Mouse (Mus musculus) c-Kit-positive CD71-positive TER-119-negative erythroid progenitor cells, embryonic 14.5 days (primary cell): ENCODE data around the gene Pex6.
A peak's percentile ranks its signal among the peaks of the same experiment; 100 is the strongest.

ENCODE experiments used
- DNase-seq: peaks from one replicate; pipeline ENCODE4 v3.0.0-alpha.2; 2013; ENCODE audit warnings: low read depth

Pex6 gene

DNA sequence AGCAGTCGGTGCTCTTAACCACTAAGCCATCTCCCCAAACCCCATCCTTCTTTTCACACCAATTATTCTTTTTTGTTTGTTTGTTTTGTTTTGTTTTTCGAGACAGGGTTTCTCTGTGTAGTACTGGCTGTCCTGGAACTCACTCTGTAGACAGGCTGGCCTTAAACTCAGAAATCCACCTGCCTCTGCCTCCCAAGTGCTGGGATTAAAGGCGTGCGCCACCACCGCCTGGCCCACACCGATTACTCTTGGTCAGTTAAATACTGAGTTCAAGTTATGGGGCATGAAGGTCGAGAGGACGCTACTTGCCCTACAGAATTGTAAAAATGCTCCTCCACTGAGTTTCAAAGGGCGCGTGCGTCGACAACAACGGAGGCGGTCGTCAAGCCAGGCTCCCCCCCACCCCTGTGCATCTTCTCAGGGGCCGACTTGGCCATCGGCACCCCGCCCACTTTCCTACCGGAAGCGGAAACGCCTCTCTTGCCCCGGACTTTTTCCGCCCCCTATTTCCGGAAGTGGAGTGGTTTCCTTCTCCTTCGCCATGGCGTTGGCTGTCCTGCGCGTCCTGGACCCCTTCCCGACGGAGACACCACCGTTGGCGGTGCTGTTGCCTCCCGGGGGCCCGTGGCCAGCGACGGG, at the start of gene Pex6:
Gene Pex6, plus strand, starts transcription at position 505 of the 639 bp plus-strand sequence.
- peak; percentile 92 for DNase-seq

DNA sequence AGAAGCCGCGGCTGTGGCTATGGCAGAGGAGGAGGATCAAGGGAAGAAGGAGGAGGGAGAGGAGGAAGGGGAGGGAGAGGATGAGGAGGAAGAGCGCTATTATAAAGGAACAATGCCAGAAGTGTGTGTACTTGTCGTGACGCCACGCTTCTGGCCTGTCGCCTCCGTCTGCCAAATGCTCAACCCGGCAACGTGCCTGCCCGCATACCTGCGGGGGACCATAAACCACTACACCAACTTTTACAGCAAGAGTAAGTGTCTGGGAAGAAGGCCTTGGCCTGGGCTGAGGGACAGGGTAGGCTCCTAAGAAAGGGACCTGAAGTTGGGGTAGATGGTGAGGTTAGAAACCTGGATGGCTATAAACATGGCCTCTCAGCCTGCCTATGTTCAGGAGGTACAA, 49.3 kb upstream of the Pex6 start:
- DNase-seq = no peak

DNA sequence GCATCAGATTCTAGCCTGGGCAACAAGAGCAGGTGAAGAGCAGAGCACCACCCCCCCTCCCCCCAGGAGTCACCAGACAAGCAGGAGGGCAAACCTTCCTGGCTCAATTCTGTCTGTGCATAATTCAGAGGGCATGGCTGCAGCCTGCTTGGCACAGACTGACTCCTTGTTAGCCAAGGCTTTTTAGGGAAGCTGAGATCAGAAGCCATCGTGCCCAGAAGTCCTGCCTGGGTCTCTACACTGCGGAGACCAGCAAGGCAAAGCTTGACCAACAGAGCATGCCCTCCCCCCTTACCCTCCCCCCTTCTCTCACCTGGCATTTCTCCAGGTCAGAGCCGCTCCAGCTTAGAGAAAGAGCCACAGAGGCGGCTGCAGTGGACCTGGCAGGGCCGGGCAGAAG, 48.5 kb upstream of the Pex6 start:
- DNase-seq = no peak

DNA sequence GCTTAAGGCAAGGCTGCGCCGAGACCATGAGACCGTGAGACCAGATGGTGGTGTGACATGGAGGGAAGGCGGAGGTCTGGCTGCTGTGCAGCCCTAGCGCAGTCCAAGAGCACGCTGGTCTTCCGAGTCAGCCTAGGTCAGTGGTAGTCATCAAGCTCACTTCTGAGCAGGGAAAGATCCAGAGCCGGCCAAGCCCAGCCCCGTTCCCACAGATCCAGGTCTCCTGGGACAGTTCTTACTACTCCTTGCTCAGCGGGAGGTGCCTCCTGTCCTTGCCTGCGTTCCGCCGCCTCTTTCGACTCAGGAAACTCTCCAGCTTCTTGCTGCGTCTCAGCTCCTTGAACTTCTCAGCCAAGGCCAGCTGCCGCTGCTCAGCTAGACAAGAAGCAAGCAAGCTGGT, 43.6 kb upstream of the Pex6 start:
- DNase-seq = no peak

DNA sequence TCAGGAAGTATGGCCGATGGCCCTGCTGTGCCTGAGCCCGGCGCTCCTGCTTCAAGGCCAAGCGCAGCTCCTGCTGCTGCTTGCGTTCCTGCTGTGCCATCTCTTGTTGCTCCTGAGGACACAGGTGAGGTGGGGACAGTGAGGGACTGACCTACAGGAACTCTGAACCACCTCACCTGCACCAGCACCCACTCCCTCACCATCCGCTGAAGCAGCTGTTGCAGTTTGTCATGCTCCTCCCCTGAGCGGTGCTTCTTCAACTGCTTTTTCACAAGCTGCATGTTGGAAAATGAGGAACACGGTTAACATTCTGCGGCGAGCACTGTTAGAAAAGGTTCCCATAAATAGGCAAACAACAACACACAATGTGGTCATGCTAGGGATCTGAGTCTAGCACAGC, 41.4 kb upstream of the Pex6 start:
- DNase-seq = no peak

DNA sequence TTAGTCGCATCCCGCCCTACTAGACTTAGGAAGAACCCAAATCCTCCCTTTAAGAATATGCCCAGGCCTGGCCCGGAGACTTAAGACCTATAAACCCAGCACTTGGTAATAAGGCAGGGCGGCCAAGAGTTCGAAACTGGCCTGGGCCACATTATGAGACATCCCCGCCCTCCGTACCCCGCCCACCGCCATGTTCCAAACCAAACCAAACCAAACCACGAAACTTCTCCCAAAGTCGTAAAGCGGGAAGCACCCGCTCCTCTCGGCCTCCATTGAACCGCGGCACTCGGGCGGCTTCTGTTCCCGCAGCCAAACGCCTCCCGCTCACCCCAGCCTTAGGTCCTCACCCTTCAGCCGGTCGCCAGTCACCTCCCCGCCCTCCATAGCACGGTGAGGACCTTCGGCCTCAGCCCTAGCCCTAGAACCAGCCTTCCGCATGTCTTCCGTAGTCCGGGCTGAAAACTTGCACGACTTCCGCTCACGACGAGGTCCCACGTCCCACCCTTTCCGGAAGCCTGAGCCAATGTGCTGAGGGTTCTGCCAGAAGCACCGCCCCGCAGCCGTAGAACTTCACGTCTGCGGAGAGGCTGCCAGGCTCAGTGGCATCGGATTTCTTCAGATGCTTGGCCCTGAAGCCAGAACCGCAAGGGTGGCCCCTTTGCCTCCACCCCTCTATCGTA, 37.3 kb upstream of the Pex6 start, which contains the start of gene Rrp36:
Gene Rrp36, minus strand, starts transcription at position 503 of the 680 bp plus-strand sequence.
- DNase-seq = peak; percentile 88

DNA sequence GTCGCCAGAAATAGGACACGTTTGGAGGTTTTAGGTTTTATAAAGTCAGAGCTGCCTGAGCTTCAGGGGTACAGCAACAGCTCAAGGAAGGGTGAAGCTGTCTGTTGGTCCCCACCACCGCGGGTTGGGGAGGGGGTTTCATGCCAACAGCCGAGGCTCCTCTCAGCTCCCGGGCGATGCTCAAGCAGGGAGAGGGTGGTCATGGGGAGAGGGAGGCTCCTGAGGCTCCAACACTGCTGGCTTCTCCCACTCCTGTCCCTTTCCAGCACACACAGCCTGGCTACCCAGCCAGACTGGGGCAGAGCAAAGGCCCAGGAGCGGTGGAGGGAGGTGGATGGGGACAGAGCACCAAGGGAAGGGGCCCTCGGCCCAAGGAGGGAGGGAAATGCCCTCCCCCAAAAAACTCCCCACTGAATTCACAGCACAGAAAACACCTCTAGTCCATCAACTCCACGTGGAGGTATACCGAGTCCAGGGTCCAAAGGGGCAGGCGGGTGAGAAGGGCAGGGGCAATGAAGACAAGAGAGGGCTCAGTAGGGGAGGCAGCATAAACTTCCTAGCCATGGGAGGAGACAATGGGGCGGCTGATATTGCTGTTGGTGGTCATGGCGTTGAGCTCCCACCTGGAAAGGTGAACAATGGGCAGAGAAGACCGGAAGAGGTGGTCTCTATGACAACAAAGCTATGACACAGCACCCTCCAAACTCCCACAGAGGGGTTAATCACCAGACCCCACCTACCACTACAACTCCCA, 36.6 kb upstream of the Pex6 start:
- no peak for DNase-seq

DNA sequence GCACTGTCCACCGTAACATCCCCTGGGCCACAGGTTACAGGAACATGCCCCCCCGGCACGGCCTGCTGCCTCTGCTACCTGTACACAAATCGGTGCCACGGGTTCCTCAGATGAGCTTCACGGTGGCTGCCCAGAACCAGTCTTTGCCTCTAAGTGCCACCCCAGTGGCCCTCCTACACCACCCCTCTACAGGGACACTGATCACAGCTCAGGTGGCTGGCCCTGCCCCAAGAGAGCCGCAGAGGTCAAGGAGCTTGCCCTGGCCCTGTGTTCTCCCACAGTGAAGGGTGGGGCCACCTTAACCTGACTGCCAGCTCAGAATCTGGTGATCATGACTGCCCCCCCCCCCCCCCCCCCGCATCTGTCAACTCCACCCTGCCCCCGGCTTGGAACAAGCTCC, 32.8 kb upstream of the Pex6 start, which contains the start of gene Mea1:
Gene Mea1, plus strand, starts transcription at position 378 of the 400 bp plus-strand sequence.
- DNase-seq = no peak

DNA sequence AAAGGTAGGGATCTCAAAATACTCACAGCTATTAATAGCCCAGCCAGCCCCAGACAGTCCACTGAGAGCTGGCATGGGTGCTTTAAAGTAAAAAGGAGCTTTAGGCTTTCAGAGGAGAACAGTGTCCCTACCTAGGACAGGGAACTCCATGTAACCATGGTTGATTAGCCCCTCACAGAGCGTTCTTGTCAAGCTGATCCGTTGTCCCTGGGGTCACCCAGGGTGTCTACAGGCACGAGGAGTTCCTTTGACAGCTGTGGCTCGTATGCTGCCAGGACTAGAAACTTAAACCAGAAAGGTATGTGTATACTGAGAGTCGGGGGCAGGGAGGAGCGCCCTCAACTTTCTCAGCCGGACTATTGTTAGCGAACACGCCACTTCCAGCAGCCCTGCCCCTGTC, 32.4 kb upstream of the Pex6 start:
- no peak for DNase-seq

DNA sequence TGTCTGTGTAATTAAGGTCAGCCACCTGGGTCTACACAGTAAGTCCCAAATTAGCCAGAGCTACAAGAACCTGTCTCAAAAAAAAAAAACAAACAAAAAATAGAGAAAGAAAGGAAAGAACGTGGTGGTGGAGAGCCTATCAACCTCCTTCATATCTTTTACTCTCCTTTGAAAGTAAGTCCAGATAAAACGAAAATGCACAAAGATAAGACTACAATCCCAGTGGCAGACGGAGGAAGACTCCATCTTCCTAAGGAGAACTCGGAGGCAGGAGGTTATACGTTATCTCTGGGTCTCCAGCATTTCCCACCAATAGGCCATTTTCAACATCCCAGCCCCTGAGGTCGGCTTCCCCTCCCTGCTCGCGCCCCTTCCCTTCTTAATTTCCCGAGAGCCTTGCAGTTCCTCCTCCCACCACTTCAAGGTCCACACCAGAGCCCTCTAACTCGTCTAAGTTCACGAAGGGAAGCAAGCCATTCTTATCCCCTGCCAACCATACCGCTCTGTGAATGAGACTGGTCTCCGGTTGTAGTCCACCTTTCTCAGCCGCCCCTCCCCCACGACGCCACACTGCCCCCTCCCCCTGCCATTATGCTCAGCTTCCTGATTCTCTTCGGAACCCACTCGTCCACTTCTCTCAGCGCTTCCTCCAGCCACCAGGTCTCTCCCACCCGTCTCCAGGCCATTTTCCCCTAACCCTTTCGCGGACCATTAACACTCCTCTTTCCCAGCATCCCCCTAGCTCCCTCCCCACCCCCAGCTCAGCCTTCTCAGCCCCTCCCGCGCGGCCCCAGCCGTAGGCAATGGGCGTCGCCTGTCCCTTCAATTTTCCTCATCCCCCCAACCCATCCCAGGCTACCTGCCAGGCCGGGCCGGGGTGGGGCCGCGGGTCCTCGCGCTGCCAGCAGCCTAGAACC, 31.2 kb upstream of the Pex6 start:
- no peak for DNase-seq

DNA sequence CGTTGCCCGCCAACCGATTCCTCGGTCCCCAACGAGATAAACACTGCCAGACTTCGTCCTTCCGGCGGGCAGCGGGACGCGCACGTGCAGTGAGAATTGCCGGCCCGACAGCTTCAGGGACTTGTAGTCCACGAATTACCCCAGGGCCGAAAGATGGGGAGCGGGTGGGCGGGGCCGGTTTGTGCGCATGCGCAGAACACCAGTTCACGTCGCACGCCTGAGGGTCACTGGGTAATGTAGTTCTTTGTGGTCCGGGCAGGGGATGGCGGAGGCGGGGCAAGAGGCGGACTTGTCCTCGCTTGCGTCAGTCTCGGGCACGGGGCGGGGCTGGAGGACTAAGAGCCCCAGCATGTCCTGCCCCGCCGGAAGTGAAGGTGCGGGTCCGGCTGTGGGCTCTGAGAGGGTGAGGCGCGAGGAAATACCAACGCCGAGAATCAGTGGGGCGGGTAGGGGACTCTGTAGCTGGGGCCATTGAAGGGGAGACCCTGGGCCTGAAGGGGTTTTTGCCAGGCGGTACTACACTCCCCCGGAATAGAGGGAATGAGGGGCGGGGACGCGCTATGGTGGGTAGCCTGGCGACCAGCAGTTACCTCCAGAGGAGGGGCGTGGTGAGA, 30.4 kb upstream of the Pex6 start, which contains the start of gene Klhdc3:
Gene Klhdc3, minus strand, starts transcription at position 155 of the 614 bp plus-strand sequence.
- DNase-seq = peak; percentile 98

DNA sequence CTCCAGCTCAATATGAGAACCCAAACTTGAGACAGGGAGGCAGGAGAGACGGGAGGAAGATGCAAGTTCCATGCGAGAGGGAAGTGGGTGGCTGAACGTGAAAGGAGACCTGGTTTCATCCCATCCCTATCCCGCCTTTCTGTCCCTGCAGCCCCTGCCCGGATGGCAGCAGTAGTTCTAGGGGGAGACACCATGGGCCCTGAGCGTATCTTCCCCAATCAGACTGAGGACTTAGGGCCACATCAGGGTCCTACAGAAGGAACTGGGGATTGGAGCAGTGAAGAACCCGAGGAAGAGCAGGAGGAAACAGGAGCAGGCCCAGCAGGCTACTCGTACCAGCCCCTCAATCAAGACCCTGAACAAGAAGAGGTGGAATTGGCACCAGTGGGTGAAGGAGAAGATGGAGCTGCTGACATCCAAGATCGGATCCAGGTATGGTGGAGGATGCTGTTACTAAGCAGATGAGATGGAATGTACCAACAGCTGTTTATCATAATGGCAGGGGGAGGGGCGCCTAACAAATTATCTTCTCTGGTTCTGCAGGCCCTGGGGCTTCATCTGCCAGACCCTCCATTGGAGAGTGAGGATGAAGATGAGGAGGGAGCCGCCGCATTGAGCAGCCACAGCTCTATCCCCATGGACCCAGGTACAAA, 29.7 kb upstream of the Pex6 start:
- no peak for DNase-seq

DNA sequence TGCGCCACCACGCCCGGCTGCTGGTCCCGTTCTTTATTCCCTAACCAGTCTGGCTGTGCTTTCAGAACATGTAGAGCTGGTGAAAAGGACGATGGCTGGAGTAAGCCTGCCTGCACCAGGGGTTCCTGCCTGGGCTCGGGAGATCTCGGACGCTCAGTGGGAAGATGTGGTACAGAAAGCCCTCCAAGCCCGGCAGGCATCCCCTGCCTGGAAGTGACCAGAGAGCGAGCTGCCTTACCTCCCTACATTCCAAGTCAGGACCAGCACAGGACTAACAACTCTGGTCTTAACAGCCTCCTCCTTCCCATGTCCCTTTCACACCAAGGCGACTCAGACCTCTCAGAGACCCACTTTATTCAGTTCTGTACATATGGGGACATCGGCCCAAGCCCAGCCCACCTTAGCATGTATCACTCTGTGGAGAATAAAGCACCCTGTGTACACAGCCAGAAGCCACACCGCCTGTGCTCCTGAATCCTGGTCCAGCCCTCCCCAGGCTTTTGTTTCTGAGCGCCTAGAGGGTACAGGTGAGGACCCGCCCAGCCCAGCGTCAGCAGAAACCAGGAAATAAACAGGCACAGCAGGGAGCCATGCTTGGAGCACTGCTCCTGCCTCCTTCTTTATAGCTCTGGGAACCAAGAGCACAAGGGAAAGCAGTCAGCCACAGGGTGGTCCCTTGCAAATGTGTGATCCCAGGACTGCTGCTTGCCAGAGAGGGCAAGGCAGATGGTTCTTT, 28.4 kb upstream of the Pex6 start:
- no peak for DNase-seq

DNA sequence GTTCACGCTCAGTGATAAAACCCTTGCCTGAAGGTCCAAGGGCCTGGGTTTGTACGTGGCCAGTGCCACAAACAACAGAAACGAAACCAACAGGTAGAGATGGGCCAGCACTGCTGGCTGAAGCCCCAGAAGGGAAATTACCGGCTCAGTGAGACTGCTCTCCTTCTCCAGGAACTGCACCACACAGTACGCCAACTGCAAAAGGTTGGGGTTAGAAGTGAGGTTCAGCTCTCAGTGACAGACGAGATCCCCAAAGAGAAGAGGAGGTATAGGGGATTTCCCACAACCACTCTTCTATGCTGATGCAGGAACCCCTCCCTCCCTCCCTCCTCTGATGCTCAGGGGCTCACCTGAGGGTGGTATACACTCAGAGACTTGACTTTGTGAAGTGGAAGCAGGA, 25.4 kb upstream of the Pex6 start:
- no peak for DNase-seq

DNA sequence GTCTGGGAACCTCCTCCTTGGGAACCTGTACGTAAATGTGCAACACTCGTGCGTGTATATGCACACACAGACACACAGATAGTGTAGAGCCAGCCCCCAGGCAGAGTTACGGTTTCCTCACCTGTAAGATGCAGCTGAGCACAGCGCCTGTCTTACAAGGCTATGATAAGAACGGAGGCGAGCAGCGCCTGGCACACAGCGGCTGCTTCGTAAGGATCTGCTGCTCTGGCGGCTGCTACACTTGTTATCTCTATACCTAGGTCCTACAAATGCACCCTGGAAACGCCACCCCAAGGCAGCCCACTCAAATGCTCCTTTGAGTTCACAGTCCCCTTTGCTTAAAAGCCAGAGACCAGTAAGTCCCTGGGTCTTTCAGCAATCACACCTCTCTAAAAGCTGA, 20.6 kb upstream of the Pex6 start:
- no peak for DNase-seq

DNA sequence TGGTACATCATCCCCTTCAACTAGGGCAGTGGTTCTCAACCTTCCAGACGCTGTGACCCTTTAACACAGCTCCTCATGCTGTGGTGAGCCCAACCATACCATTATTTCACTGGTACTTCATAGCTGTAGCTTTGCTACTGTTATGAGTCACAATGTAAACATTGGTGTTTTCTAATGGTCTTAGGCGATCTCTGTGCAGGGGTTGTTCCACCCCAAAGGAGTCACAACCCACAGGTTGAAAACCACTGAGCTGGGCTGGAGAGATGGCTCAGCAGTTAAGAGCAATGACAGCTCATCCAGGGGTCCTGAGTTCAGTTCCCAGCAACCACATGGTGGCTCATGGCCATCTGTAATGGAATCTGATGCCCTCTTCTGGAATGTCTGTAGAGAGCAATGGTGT, 19.9 kb upstream of the Pex6 start:
- DNase-seq = no peak

DNA sequence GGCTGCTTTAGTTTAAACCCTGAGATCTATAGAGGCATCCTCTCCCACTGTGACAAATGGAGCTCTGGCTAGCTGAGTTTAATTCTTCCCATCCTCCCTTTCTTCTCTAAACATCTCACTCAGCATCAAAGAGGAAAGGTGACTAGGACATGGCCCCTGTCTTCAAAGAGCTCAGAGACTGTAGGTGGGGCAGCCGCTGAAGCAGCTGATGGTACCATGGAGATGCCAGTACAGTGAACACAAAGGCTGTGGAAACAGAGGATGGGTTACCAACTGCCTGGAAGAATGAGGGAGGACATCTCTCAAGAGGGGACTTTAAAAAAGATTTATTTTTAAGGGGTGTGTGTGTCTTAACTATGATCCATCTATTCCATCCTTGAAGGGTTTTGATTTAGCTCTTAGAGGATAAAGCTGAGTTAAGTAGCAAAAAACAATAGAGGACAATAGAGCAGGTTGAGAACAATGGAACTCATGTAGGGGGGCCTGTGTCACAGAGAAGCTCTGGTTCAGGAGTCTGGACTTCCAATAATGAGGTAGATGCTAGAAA, 16.7 kb upstream of the Pex6 start:
- no peak for DNase-seq

DNA sequence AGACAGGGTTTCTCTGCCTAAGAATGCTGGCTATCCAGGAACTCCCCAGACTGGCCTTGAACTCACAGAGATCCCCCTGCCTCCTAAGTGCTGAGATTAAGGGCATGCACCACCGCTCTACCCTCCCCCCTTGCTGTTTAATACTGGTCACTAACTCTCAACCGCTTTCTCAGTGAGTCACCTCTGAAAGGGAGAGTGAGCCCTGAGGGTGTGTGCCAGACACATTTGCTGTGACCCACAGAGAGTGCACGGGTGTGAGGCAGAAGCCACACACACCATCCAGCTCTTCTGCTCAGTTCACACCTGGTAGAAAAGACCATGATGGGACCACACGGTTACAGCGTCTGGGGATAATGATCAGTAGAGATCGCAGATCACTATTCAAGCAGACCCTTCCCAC, 12.7 kb upstream of the Pex6 start:
- DNase-seq = no peak

DNA sequence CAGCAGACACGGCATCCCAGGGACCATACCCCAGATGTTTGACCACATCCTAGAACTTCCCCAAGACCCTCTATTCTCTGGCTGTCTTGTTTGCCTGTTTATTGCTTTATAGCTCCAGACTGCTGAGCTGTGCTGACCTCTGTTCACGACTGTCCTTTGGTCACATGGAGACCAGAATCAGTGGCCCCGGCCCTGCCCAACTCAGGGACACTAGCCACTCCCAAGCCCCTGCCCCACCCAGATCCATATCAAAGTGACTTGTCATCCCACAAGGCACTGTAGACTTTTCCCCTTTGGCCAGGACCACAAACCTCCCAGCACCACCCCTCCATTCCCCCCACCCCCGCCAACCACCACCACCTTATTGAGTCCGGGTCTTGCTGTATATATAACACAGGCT, 12.0 kb upstream of the Pex6 start:
- no peak for DNase-seq

DNA sequence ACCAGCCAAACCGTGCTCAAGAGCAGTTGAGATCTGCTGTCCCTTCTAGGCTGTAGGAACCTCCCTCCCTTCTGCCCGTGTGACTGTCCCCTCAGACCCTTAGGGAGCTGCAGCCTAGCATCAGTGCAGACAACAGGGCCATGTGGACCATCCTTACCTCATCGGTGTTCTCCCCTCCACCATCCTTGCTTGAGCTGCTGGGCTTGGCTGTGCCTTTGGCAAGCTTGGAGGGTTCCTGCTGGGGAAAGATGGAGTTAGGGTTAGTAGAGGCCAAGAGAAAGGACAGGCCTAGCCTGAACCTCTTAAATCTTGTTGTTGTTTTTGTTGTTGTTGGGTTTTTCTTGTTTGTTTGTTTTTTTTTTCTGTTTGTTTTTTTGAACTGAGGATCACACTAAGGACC, 11.4 kb upstream of the Pex6 start:
- no peak for DNase-seq
